Mouse (Mus musculus) kidney, embryonic 16.5 days (tissue): ENCODE results near the gene Rtn4ip1. TPM values are rescaled to one million over a fixed set of nuclear protein-coding genes. Genes with fewer than 3 reads are reported as not detected.
"Not testable (repeated sequence)": the region's sequence is repeated elsewhere in the genome, so short reads cannot be mapped to it uniquely, and the experiment has no call there.

Source experiments
- ATAC-seq: fragments of 200-750 bp; cut with Nextera tagmentation; 2 replicates; pipeline ENCODE4 v1.8.0; 2017; ENCODE audit warnings: moderate TSS enrichment; ENCODE audit not compliant: low FRiP score, low TSS enrichment
- H3K27ac ChIP-seq: fragments of 300-500 bp; sonication (generic); 2 replicates; pipeline ENCODE4 v1.5.1; 2014; ENCODE audit warnings: low read length
- H3K27me3 ChIP-seq: fragments of 300-500 bp; sonication (generic); 2 replicates; pipeline ENCODE4 v1.6.1; 2014; ENCODE audit warnings: low read length, control low read depth, mixed read lengths; ENCODE audit not compliant: insufficient read depth
- H3K36me3 ChIP-seq: fragments of 300-500 bp; sonication (generic); 2 replicates; pipeline ENCODE4 v1.6.1; 2014; ENCODE audit warnings: low read length, control low read depth, mixed read lengths; ENCODE audit not compliant: insufficient read depth
- H3K4me1 ChIP-seq: fragments of 300-500 bp; sonication (generic); 2 replicates; pipeline ENCODE4 v1.6.1; 2014; ENCODE audit warnings: low read length, control low read depth, mixed read lengths; ENCODE audit not compliant: insufficient read depth
- H3K4me2 ChIP-seq: fragments of 300-500 bp; sonication (generic); replicated peaks from 2 replicates; pipeline ENCODE4 v1.6.1; 2014; ENCODE audit warnings: low read depth, low read length
- H3K4me3 ChIP-seq: fragments of 300-500 bp; sonication (generic); 2 replicates; pipeline ENCODE4 v1.5.1; 2014; ENCODE audit warnings: mild to moderate bottlenecking, low read length
- H3K9ac ChIP-seq: fragments of 300-500 bp; sonication (generic); replicated peaks from 2 replicates; pipeline ENCODE4 v1.6.1; 2014; ENCODE audit warnings: low read length
- H3K9me3 ChIP-seq: fragments of 300-500 bp; sonication (generic); 2 replicates; pipeline ENCODE4 v1.6.1; 2016; ENCODE audit warnings: low read length, control low read depth
- WGBS: fragments of 180-500 bp; shearing (Covaris S2); extraction: QIAGEN DNeasy Blood & Tissue Kit; methylation state at CpG from one replicate; pipeline ENCODE4 v1.1.7; 2014; 5-methylcytosine and 5-hydroxymethylcytosine counted together
- polyA plus RNA-seq: library from polyadenylated mRNA; unstranded; fragments of >200 nt; fragmentation: Nextera tagmentation; extraction: Ambion mirVana; gene quantifications from 2 replicates; pipeline ENCODE4 v1.2.1, GENCODE M21; 2015

The Rtn4ip1 gene
- polyA plus RNA-seq, 1 experiment from 2014 or later = 18.7 TPM

DNA sequence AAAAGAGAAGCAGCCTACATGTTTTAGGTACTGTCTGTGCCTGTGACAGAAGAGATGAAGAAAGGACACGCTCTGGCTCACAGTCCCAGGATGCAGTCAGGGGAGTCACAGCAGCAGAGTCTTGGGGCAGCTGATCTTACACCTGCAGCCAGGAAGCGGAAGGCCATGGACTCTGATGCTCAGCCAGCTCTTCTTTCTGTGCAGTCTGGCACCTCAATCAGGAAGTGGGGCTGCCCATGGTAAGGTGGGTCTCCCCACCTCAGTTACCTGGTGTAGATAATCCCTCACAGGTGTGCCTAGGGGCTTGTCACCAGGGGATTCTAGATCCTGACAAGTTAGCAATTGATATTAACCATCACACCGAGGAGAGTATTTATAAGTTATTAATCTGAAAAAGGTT is 21.5 kb downstream of the Rtn4ip1 start:
- Histone ChIP-seq H3K9me3 (no peaks in the 10 kb centered on the region), H3K9ac (no peak overlapping the region), H3K36me3 (0 out of 2 replicates have a peak, but pooled peaks cover 7% of the 10 kb centered on the region), H3K27me3 (no peaks in the 10 kb centered on the region), H3K27ac (no peak overlapping the region), H3K4me1 (0 out of 2 replicates have a peak, but pooled peaks cover 3% of the 10 kb centered on the region), H3K4me2 (no peak overlapping the region), H3K4me3 (no peak overlapping the region)
- no peak for ATAC-seq
- 93% methylated on average over 3 of the region's 3 CpGs for WGBS

DNA sequence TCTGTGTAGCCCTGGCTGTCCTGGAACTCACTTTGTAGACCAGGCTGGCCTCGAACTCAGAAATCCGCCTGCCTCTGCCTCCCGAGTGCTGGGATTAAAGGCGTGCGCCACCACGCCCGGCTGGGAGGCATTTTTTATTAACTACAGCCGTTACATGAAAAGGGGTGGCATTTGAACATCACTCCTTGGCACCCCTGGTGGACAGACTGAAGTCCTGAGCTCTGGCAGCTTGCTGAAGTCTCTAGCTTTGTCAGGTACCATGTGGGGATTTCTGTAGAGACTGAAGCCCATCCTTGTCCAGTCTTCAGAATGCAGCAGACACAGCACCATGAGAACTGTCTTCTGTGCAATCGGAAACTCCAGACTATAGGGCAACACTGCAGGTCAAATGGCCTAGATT is 24.2 kb downstream of the Rtn4ip1 start:
- WGBS = 85% methylated on average over 9 of the region's 9 CpGs
- H3K36me3 ChIP-seq, H3K9me3 ChIP-seq, ATAC-seq, H3K4me1 ChIP-seq, H3K27me3 ChIP-seq, H3K27ac ChIP-seq, H3K4me2 ChIP-seq, H3K4me3 ChIP-seq, H3K9ac ChIP-seq: not testable (repeated sequence)

DNA sequence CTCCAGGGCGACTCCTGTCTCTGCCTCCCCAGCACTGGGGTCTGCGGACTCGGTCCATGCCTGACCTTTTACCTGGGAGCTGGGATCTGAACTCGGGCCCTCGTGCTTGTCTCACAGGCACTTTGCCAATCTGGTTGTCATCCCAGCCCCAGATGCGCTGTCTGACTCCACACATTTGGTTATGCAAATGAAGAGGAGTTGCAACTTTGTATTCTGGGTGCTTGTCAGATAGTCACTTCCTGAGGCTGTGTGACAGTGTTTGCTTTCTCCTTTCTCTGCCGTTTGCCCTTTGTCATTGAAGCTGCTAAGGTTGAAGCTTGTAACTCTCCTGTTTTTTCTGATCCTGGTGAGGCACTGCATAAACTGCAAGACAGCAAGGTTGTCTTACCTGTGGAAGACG is 26.1 kb downstream of the Rtn4ip1 start:
- H3K9ac ChIP-seq = no peak overlapping the region
- 81% methylated on average over 8 of the region's 8 CpGs for WGBS
- H3K27ac ChIP-seq = no peak overlapping the region
- no peak overlapping the region for H3K4me3 ChIP-seq
- no peak overlapping the region for H3K4me2 ChIP-seq
- 0 out of 2 replicates have a peak, but pooled peaks cover 8% of the 10 kb centered on the region for H3K36me3 ChIP-seq
- ATAC-seq = no peak
- no peaks in the 10 kb centered on the region for H3K27me3 ChIP-seq
- no peaks in the 10 kb centered on the region for H3K9me3 ChIP-seq
- H3K4me1 ChIP-seq = no peaks in the 10 kb centered on the region

DNA sequence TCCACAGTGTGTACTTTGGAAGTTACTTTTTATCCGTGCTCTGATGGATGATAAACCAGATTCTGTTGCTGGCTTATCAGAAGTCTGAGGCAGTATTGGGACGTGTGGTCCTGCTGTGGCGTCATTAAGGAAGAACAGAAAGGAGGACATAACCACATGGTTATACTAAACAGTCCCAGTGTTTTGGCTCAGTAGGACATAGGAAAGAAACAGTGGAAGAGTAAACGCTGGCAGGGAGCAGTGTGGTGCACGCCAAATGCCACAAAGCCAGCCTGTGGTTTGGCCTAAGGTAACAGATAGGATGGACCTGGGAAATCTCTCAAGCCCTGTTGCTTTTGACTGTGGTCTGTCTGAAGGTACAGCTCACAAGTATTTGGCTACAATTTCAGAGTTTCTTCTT is 27.0 kb downstream of the Rtn4ip1 start:
- Histone ChIP-seq H3K9me3 (no peaks in the 10 kb centered on the region), H3K4me1 (no peaks in the 10 kb centered on the region), H3K27me3 (no peaks in the 10 kb centered on the region), H3K4me2 (no peak overlapping the region), H3K27ac (no peak overlapping the region), H3K36me3 (0 out of 2 replicates have a peak, but pooled peaks cover 3% of the 10 kb centered on the region), H3K9ac (no peak overlapping the region), H3K4me3 (no peak overlapping the region)
- 78% methylated on average over 5 of the region's 5 CpGs for WGBS
- no peak for ATAC-seq

DNA sequence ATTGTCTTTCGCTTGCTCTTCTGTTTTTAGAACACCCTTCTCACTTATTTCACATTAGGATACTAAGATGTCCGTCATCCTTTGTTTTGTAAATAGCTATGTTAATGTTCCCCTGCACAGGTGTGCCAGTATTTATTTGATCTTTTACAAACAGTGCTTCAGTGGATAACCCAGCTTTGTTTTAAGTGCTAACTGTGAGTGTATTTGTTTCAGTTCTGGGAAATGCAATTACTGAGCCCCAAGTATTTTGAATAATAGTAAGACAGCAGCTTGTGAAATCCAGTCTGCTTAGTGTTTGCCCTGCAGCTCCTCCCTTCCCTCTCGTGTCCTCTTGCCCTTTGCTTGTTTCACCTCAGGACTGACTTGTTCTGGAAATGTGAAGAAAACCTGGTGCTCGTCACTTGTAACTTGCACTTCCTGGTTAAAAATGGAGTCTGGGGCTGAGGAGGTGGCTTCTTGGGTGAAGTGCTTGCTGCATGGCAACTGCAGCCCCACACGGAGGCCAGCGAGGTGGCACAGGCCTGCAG is 37.6 kb downstream of the Rtn4ip1 start:
- H3K9me3 ChIP-seq = no peaks in the 10 kb centered on the region

DNA sequence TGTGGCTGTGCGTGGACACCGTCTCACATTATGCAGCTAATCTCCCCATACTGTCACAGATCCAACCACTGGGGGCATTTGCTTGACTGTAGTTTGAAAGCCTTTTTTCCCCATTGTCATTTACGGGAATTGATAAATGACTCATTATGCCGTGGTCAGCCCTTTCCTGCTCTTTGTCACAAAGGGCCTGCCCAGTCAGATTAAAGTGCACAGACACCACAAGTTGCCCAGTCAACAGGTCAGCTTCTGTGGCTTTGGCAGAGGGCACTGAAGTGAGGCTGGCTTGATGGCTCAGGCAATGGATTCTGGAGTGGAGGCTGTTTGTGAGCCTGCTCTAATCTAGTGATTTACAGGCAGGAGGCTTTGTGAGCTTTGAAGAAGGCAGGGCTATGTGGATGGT is 42.1 kb downstream of the Rtn4ip1 start:
- Histone ChIP-seq H3K36me3 (peaks cover 3% of the 10 kb centered on the region; the same call in 1 of the 2 replicates), H3K4me1 (peaks cover 8% of the 10 kb centered on the region; the same call in 1 of the 2 replicates), H3K9me3 (no peaks in the 10 kb centered on the region), H3K4me2 (no peak overlapping the region), H3K27ac (peak overlapping the region; percentile 2; the same call in 1 of the 2 replicates), H3K9ac (no peak overlapping the region), H3K27me3 (no peaks in the 10 kb centered on the region), H3K4me3 (no peak overlapping the region)
- ATAC-seq = no peak
- 49% methylated on average over 4 of the region's 4 CpGs for WGBS

More for the DNA sequence above, 37.6 kb downstream of the Rtn4ip1 start:
- H3K9ac ChIP-seq = no peak overlapping the region
- H3K4me3 ChIP-seq = no peak overlapping the region
- ATAC-seq = no peak
- no peaks in the 10 kb centered on the region for H3K27me3 ChIP-seq
- no peak overlapping the region for H3K27ac ChIP-seq
- 72% methylated on average over 6 of the region's 6 CpGs for WGBS
- H3K4me1 ChIP-seq = no peaks in the 10 kb centered on the region
- H3K36me3 ChIP-seq = peaks cover 3% of the 10 kb centered on the region; the same call in 1 of the 2 replicates
- no peak overlapping the region for H3K4me2 ChIP-seq

DNA sequence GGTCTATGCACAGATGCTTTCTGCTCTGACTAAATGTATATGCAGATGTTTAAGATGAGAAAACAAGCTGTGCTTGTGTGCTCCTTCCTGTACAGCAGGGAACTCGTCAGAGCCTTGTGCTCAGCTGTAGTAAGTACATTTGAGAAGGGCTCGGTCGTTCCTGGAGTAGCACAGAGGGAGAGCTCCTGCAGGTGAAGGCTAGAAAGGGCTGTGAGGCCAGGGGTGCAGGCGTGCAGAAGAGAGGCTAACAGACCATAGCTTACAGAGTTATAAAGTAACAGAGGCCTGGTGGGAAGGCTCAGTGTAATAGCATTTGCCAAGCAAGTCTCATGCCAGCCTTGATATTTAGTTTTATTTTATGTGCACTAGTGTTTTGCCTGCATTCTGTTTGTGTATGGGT is 43.8 kb downstream of the Rtn4ip1 start:
- H3K9me3 ChIP-seq = no peaks in the 10 kb centered on the region
- peaks cover 8% of the 10 kb centered on the region; the same call in 1 of the 2 replicates for H3K4me1 ChIP-seq
- H3K27me3 ChIP-seq = no peaks in the 10 kb centered on the region
- ATAC-seq = peak; percentile 73
- 46% methylated on average over 4 of the region's 4 CpGs for WGBS
- no peak overlapping the region for H3K4me2 ChIP-seq
- H3K9ac ChIP-seq = 0 out of 2 replicates have a peak overlapping the region, but pooled peaks have one; percentile 12
- no peaks in the 10 kb centered on the region for H3K36me3 ChIP-seq
- no peak overlapping the region for H3K4me3 ChIP-seq
- peak overlapping the region; percentile 70 for H3K27ac ChIP-seq

DNA sequence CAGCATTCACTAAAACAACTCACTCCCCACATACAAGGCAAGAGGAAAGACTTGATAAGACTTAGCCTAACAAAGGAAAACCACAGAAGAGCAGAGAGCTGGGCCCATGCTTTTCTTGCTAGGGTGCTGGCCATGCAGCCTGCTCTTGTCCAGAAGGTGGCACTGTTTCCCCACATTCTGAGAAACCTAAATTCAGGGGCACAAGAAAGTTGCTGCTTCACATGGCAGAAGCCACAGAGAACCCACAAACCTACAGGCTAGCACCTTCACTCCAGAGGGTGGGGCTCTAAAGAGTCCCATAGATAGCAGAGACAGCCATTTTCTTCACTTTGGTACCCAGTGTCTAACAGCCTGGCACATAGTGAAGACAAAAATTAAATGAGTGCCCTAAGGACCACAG is 52.3 kb downstream of the Rtn4ip1 start:
- Histone ChIP-seq H3K9me3 (no peaks in the 10 kb centered on the region), H3K27ac (no peak overlapping the region), H3K4me1 (no peaks in the 10 kb centered on the region), H3K4me2 (no peak overlapping the region), H3K36me3 (no peaks in the 10 kb centered on the region), H3K27me3 (no peaks in the 10 kb centered on the region), H3K4me3 (no peak overlapping the region), H3K9ac (no peak overlapping the region)
- no peak for ATAC-seq

DNA sequence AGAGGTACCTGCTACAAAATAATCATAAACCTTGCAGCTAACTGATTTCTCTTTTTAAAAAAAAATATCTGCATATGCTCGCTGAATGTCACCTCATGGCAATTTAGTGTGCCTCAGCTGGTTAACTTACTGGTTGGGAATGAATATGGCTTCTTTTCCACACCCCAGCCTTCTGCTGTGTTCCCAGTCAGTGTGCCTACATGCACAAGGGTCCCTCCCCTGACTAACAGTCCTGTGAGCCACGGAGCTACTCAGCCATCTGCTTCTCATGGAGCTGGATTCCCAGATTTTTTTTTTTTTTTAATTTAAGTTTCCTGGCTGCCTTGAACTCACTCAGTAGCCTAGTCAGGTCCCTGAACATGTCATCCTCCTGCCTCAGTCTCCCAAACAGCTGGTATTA is 63.3 kb downstream of the Rtn4ip1 start:
- no peak overlapping the region for H3K4me3 ChIP-seq
- 61% methylated on average over 2 of the region's 2 CpGs for WGBS

DNA sequence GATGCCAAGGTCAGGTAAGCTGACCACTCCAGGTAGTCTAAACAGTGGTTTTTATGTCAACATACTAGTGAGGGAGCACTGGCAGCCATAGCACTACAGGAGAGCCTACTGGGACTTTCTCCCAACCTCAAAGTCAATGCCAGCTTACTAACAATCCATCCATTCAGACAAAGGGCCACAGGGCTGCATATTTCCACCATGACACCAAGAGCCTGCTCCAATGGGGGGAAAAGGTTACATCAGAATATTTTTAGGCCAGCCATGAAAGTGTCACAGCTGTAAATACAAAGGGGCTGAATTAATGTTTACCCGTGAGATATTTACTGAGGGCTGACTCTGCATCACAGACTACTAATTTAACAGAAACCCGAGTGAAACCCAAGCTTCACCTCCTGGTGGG is 71.6 kb downstream of the Rtn4ip1 start:
- H3K9me3 ChIP-seq = no peaks in the 10 kb centered on the region
- WGBS = 41% methylated on average over 2 of the region's 2 CpGs
- H3K4me1 ChIP-seq = no peaks in the 10 kb centered on the region
- peak overlapping the region; percentile 11; the same call in 1 of the 2 replicates for H3K27ac ChIP-seq
- H3K4me3 ChIP-seq = no peak overlapping the region
- H3K36me3 ChIP-seq = no peaks in the 10 kb centered on the region
- no peak overlapping the region for H3K9ac ChIP-seq
- no peak overlapping the region for H3K4me2 ChIP-seq
- no peaks in the 10 kb centered on the region for H3K27me3 ChIP-seq
- peak; percentile 63; the same call in 1 of the 2 replicates for ATAC-seq

More for the DNA sequence above, 63.3 kb downstream of the Rtn4ip1 start:
- no peak overlapping the region for H3K27ac ChIP-seq
- H3K36me3 ChIP-seq = no peaks in the 10 kb centered on the region
- H3K9ac ChIP-seq = no peak overlapping the region
- ATAC-seq = no peak
- H3K4me2 ChIP-seq = no peak overlapping the region
- H3K9me3 ChIP-seq = no peaks in the 10 kb centered on the region
- no peaks in the 10 kb centered on the region for H3K4me1 ChIP-seq
- H3K27me3 ChIP-seq = no peaks in the 10 kb centered on the region
